ENCODE assay signal across 21 mouse cellular contexts in genomic region chr5:34235056-34235455, GRCm38 (mm10). TPM values are rescaled to one million over a fixed set of nuclear protein-coding genes. Genes with fewer than 3 reads are reported as not detected.
DNase-seq lines count a peak whose midpoint lies in the region; ATAC-seq and TF ChIP-seq lines count a peak whose summit lies in the region.
"Had no signal": no experiment of that assay in that cellular context is flagged by ENCODE, and none has a peak within 500 bp of the region (broad histone marks: within the 10 kb centered on the region; RNA-seq: fewer than 3 reads in every experiment).

No protein-coding gene starts in this region.

- H3K4me3 ChIP-seq in cerebellum, adult 2 months (replicated peaks; ENCODE audit: insufficient read depth, low read depth, low read length): no peak overlapping the region
- no peak overlapping the region for H3K4me3 ChIP-seq in hindbrain, embryonic 13.5 days
- no peak overlapping the region for H3K4me3 ChIP-seq in hindbrain, postnatal 0 days (ENCODE audit: low read length)
- H3K4me3 ChIP-seq: embryonic facial prominence, embryonic 13.5 days; forebrain, embryonic 12.5 days; hindbrain, embryonic 10.5 days; hindbrain, embryonic 15.5 days had no signal

- H3K4me1 ChIP-seq in cerebellum, adult 2 months (ENCODE audit: control insufficient read depth, insufficient read depth, low read length): peaks cover 59% of the 10 kb centered on the region
- H3K4me1 ChIP-seq in hindbrain, embryonic 13.5 days (replicated peaks): no peaks in the 10 kb centered on the region
- H3K4me1 ChIP-seq in hindbrain, postnatal 0 days (ENCODE audit: insufficient read depth, low read length): no peaks in the 10 kb centered on the region
- H3K4me1 ChIP-seq: embryonic facial prominence, embryonic 13.5 days; forebrain, embryonic 12.5 days; hindbrain, embryonic 10.5 days; hindbrain, embryonic 15.5 days had no signal

- no peaks in the 10 kb centered on the region for H3K27me3 ChIP-seq in cerebellum, adult 2 months (ENCODE audit: control insufficient read depth, insufficient read depth, low read length)
- no peaks in the 10 kb centered on the region for H3K27me3 ChIP-seq in hindbrain, embryonic 13.5 days
- H3K27me3 ChIP-seq in hindbrain, postnatal 0 days (ENCODE audit: insufficient read depth, low read length): no peaks in the 10 kb centered on the region
- H3K27me3 ChIP-seq: CH12.LX; embryonic facial prominence, embryonic 13.5 days; forebrain, embryonic 12.5 days; hindbrain, embryonic 15.5 days had no signal

- 0 out of 2 replicates have a peak overlapping the region, but pooled peaks have one; percentile 24 for H3K9ac ChIP-seq in hindbrain, embryonic 13.5 days
- H3K9ac ChIP-seq in hindbrain, postnatal 0 days (replicated peaks; ENCODE audit: low read length): no peak overlapping the region
- H3K9ac ChIP-seq: embryonic facial prominence, embryonic 13.5 days; forebrain, embryonic 12.5 days; hindbrain, embryonic 15.5 days had no signal

- DNase-seq in cerebellum, adult 2 months: peak in 1 of 2 experiments; percentile 63
- DNase-seq in cerebellum, postnatal 4 days (ENCODE audit: low spot score in 2 of 2): no peak
- no peak for DNase-seq in hindbrain, postnatal 0 days (ENCODE audit: low spot score)
- peak; percentile 39 for DNase-seq in thymus, postnatal 4 days
- DNase-seq in thymus, postnatal 0 days (ENCODE audit: low spot score): no peak
- DNase-seq: adrenal gland, adult 2 months; adrenal gland, postnatal 25 days; cerebellum, adult 18-20 months; gastrocnemius, postnatal 10 days; heart, adult 18-20 months had no signal

- H3K4me2 ChIP-seq in hindbrain, embryonic 13.5 days: no peak overlapping the region
- no peak overlapping the region for H3K4me2 ChIP-seq in hindbrain, postnatal 0 days (ENCODE audit: low read depth, low read length)
- H3K4me2 ChIP-seq: embryonic facial prominence, embryonic 13.5 days; forebrain, embryonic 12.5 days; heart, embryonic 11.5 days; hindbrain, embryonic 15.5 days had no signal

- H3K9me3 ChIP-seq in hindbrain, embryonic 13.5 days: no peaks in the 10 kb centered on the region
- no peaks in the 10 kb centered on the region for H3K9me3 ChIP-seq in hindbrain, postnatal 0 days (ENCODE audit: low read length)
- H3K9me3 ChIP-seq: embryonic facial prominence, embryonic 13.5 days; forebrain, embryonic 12.5 days; hindbrain, embryonic 10.5 days; hindbrain, embryonic 15.5 days had no signal

- no peak for ATAC-seq in hindbrain, embryonic 13.5 days (ENCODE audit: low FRiP score)
- ATAC-seq in hindbrain, postnatal 0 days: no peak; the same call in 1 of the 2 replicates
- ATAC-seq: forebrain, embryonic 16.5 days; inflammation-experienced regulatory T-cells, adult 6 months; intestine, postnatal 0 days had no signal

- WGBS in cerebellum, adult 2 months: 32% methylated on average over 4 of the region's 4 CpGs
- WGBS in hindbrain, embryonic 13.5 days: 78% methylated on average over 4 of the region's 4 CpGs
- WGBS in hindbrain, postnatal 0 days: 72% methylated on average over 4 of the region's 4 CpGs

- no peak for TF ChIP-seq CTCF in cerebellum, adult 2 months (IDR thresholded peaks at IDR 0.05; ENCODE audit: borderline replicate concordance, insufficient read depth, low read depth, low read length)
- no peak for TF ChIP-seq CTCF in hindbrain, postnatal 0 days (IDR thresholded peaks at IDR 0.05; ENCODE audit: low read depth)

- TF ChIP-seq POLR2A in cerebellum, adult 2 months (IDR thresholded peaks at IDR 0.05; ENCODE audit: borderline replicate concordance, insufficient read depth, low read length): no peak

- H3K36me3 ChIP-seq in hindbrain, embryonic 13.5 days: peaks cover 4% of the 10 kb centered on the region; the same call in 1 of the 2 replicates
- H3K36me3 ChIP-seq in hindbrain, postnatal 0 days (ENCODE audit: insufficient read depth, low read length): no peaks in the 10 kb centered on the region
- H3K36me3 ChIP-seq: embryonic facial prominence, embryonic 13.5 days; forebrain, embryonic 12.5 days; hindbrain, embryonic 10.5 days; hindbrain, embryonic 15.5 days had no signal

- H3K27ac ChIP-seq in cerebellum, adult 2 months (ENCODE audit: insufficient read depth, low read length): peak overlapping the region; percentile 20
- H3K27ac ChIP-seq in hindbrain, embryonic 13.5 days: no peak overlapping the region
- no peak overlapping the region for H3K27ac ChIP-seq in hindbrain, postnatal 0 days
- H3K27ac ChIP-seq: embryonic facial prominence, embryonic 13.5 days; forebrain, embryonic 12.5 days; hindbrain, embryonic 10.5 days; hindbrain, embryonic 15.5 days had no signal

RNA-seq across cellular contexts. Expression of gene Mxd4, which starts 47.5 kb away (rescaled TPM):
- polyA plus RNA-seq in cerebellum, adult 2 months (2012; rRNA removed): 91.6 and 96.5 TPM in 2 replicates
- 33.5 and 33.6 TPM in 2 replicates for polyA plus RNA-seq in hindbrain, embryonic 13.5 days (2015; fragmentation: Nextera tagmentation; extraction: Ambion mirVana)
- total RNA-seq in hindbrain, postnatal 0 days (2014; rRNA removed): 73.3 and 99.1 TPM in 2 replicates
- polyA plus RNA-seq in hindbrain, postnatal 0 days (2015; fragmentation: Nextera tagmentation; extraction: Ambion mirVana): 22.0 and 23.5 TPM in 2 replicates
- polyA plus RNA-seq in thymus, postnatal 0 days (2015; fragmentation: Nextera tagmentation; extraction: Ambion mirVana): 45.3 and 50.3 TPM in 2 replicates

RNA-seq across cellular contexts. Expression of gene Zfyve28, which starts 53.2 kb away (rescaled TPM):
- polyA plus RNA-seq in cerebellum, adult 2 months (2012; rRNA removed): 62.9 and 69.5 TPM in 2 replicates
- 4.6 and 5.4 TPM in 2 replicates for polyA plus RNA-seq in hindbrain, embryonic 13.5 days (2015; fragmentation: Nextera tagmentation; extraction: Ambion mirVana)
- total RNA-seq in hindbrain, postnatal 0 days (2014; rRNA removed): 10.1 and 13.9 TPM in 2 replicates
- 3.0 and 3.8 TPM in 2 replicates for polyA plus RNA-seq in hindbrain, postnatal 0 days (2015; fragmentation: Nextera tagmentation; extraction: Ambion mirVana)
- 10.0 and 12.7 TPM in 2 replicates for polyA plus RNA-seq in thymus, postnatal 0 days (2015; fragmentation: Nextera tagmentation; extraction: Ambion mirVana)

RNA-seq across cellular contexts. Expression of gene Cfap99, which starts 53.3 kb away (rescaled TPM):
- polyA plus RNA-seq in cerebellum, adult 2 months (2012; rRNA removed): 1.4 and 1.7 TPM in 2 replicates
- polyA plus RNA-seq in hindbrain, embryonic 13.5 days (2015; fragmentation: Nextera tagmentation; extraction: Ambion mirVana): 0.08 TPM in 1 of 2 replicates, not detected in the other
- total RNA-seq in hindbrain, postnatal 0 days (2014; rRNA removed): 0.97 TPM in 1 of 2 replicates, not detected in the other
- 0.13 and 0.19 TPM in 2 replicates for polyA plus RNA-seq in hindbrain, postnatal 0 days (2015; fragmentation: Nextera tagmentation; extraction: Ambion mirVana)
- not detected in 2 replicates for polyA plus RNA-seq in thymus, postnatal 0 days (2015; fragmentation: Nextera tagmentation; extraction: Ambion mirVana)
- total RNA-seq: adrenal gland, adult 2 months; adrenal gland, postnatal 25 days; CH12.LX; heart, adult 18-20 months; heart, postnatal 25 days had no signal
- polyA plus RNA-seq: adrenal gland, adult 2 months; embryonic facial prominence, embryonic 13.5 days; forebrain, embryonic 12.5 days; forebrain, embryonic 16.5 days; hindbrain, embryonic 10.5 days; hindbrain, embryonic 15.5 days; inflammation-experienced regulatory T-cells, adult 6 months; intestine, postnatal 0 days had no signal
